Mouse (Mus musculus) gonadal fat pad, adult 2 months (tissue): Measurements from ENCODE around the gene Lysmd2. TPM values are rescaled to one million over a fixed set of nuclear protein-coding genes. Genes with fewer than 3 reads are reported as not detected.
"Not testable (repeated sequence)": the region's sequence is repeated elsewhere in the genome, so short reads cannot be mapped to it uniquely, and the experiment has no call there.

Source experiments
- DNase-seq: peaks from one replicate; pipeline ENCODE4 v3.0.0-alpha.2; 2012; ENCODE audit warnings: low read depth
- polyA plus RNA-seq: library from polyadenylated mRNA; depleted of rRNA; stranded (reverse); fragments of >200 nt; gene quantifications from 2 replicates; pipeline ENCODE4 v1.2.3, GENCODE M21; 2012; rRNA removed

The Lysmd2 gene
- polyA plus RNA-seq, result 10.2 and 14.8 TPM in 2 replicates

- DNase-seq, result no peak
Measured at GRCm38 (mm10) chr9:75625556-75626307, at the start of gene Lysmd2. Gene Lysmd2 (plus strand): TSS chr9:75625741.

GRCm38 (mm10) chr9:75579321-75579720 is 46.2 kb upstream of the Lysmd2 start:
- no peak for DNase-seq

DNA sequence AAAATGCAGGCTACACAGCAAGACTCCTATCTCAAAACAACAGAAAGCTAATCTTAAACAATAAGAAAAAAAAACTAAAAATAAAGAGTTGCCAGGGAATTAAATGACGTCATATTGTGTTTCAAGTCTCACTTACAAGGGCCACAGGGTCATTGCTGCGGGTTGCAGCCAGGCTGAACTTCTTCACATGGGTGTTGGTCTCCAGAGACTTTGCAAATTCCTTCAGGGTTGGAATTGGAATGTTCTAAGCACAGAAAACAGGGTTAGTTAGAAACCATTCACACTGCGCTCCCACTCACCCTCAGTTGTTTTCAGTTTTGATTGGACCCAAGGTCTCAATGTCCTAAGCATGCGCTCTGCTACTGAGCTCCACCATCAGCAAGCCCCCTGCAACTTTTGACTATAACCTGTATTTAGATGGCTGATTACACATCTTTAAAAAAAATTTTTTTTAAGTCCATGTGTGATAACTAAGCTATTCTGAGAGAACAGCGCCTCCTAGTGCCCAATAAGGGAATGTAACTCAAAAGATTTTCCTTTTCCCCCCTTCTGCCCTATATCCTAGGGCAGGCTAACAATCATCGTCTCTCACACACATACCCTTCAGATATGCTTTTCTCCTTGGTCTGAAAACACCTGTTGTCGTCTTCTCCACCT is 43.7 kb upstream of the Lysmd2 start:
- DNase-seq, result no peak

DNA sequence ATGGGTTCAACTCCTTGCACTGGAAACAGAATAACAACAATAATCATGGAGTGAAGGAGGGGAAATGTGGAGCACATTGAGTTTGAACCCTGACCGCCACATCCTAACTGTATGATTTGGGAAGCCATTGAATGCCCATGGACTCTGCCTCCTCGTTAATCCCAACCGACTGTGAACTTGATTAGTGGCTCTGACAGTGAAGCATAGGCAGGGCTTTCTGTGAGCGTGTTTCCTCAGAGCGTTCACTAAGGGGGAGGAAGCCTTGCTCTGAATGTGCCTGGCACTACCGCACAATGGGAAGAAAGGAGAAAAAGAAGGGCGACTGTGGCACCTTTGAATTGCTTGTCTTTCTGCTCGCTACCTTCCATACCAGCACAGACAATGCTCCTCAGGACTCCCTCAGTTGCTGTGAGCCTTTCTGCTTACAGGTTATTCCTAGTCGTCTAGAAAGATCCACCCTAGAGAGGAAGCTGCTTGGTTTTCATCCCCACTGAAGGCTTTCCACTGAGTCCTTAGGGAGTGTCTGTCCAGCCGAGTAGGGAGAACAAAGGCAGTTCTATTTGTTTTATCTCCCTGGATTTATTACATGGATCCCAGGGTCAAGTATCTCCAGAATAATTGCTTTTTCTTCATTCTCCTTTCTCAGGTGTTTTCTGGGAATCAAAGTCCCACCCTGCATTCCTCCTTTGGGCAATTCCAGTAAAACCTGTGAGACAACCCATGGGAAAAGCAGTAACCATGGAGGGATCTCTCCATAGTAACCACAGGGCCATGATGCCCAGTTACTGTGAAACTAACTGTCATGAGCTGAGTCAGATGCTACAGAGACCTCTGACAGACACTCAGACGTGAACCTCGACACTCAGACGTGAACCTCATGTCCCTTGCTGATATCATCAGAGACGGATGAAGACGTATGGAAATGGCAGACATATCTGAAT is 35.4 kb upstream of the Lysmd2 start:
- no peak for DNase-seq

GRCm38 (mm10) chr9:75593481-75593880 is 32.1 kb upstream of the Lysmd2 start:
- no peak for DNase-seq

GRCm38 (mm10) chr9:75597036-75597435 is 28.5 kb upstream of the Lysmd2 start:
- no peak for DNase-seq

GRCm38 (mm10) chr9:75597596-75597995 is 27.9 kb upstream of the Lysmd2 start:
- no peak for DNase-seq

GRCm38 (mm10) chr9:75599191-75599841 is 26.2 kb upstream of the Lysmd2 start:
- DNase-seq, result no peak

- DNase-seq, result no peak
Measured at GRCm38 (mm10) chr9:75600166-75600934, 25.2 kb upstream of the Lysmd2 start.

- no peak for DNase-seq
Measured at GRCm38 (mm10) chr9:75601510-75601909, 24.0 kb upstream of the Lysmd2 start.

GRCm38 (mm10) chr9:75607496-75607895 is 18.0 kb upstream of the Lysmd2 start:
- no peak for DNase-seq

DNA sequence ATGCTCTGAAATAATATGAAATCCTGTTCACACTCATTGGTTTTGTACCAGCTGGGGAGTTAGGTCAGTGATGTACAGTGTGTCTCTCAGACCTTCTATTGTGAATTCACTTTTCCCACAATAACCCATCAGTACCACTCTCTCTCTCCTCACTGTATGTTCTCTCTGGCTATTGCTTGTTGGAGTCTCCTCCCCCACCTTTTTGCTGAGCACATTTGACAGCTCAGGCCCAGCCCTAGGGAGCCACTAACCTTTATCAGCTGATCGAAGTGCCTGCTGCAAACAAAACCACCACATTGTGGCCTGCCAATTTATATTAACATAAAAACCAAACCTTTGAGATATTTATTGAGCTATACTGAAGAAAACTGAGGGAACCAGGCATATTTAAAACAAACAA is 16.0 kb upstream of the Lysmd2 start:
- DNase-seq, result no peak

- no peak for DNase-seq
Measured at GRCm38 (mm10) chr9:75609965-75610364, 15.6 kb upstream of the Lysmd2 start.

GRCm38 (mm10) chr9:75610571-75611493 is 14.7 kb upstream of the Lysmd2 start, which contains the start of gene Tmod2:
Gene Tmod2 (minus strand): TSS chr9:75611325.
- no peak for DNase-seq

- no peak for DNase-seq
Measured at GRCm38 (mm10) chr9:75616560-75616959, 9.0 kb upstream of the Lysmd2 start.

DNA sequence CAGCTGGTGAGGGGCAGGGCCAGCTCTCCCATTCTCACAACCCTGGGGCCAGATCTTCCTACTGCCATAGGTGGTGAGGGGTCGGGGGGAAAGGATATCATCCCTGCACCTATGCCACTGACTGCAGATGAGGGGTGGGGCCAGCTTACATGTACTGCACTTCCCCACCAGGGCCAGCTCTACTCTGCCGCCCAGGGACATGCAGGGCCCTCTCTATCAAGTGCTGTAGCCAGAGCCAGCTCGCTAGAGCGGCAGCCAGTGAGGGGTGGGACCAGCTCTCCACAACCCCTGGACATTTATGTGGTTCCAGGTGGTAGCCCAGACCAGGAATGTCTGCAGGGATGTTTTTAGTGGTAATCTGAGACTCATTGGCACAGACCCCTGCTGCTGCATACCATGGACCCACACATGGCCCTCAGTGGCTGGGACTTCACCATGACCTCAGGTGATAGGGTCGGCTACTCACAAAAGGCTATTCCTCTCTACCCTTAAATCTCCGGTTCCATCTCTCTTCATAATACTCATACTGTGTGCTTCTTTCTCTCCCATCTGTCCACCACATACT is 6.6 kb upstream of the Lysmd2 start:
- no peak for DNase-seq

DNA sequence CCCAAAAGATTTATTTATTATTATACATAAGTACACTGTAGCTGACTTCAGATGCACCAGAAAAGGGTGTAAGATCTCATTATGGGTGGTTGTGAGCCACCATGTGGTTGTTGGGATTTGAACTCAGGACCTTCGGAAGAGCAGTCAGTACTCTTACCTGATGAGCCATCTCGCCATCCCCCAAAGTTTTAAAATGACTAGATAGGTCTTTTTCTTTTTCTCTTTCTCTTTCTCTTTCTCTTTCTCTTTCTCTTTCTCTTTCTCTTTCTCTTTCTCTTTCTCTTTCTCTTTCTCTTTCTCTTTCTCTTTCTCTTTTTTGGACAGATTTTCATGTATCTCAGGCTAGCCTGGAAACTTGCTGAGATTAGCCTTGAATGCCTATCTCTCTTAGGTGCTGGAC is 5.8 kb upstream of the Lysmd2 start:
- not testable (repeated sequence) for DNase-seq

GRCm38 (mm10) chr9:75621428-75621827 is 4.1 kb upstream of the Lysmd2 start:
- DNase-seq, result no peak

GRCm38 (mm10) chr9:75624983-75625555 is 472 bp upstream of the Lysmd2 start:
- DNase-seq, result no peak
